Mouse (Mus musculus): ENCODE data around the gene Arsg.

DNA sequence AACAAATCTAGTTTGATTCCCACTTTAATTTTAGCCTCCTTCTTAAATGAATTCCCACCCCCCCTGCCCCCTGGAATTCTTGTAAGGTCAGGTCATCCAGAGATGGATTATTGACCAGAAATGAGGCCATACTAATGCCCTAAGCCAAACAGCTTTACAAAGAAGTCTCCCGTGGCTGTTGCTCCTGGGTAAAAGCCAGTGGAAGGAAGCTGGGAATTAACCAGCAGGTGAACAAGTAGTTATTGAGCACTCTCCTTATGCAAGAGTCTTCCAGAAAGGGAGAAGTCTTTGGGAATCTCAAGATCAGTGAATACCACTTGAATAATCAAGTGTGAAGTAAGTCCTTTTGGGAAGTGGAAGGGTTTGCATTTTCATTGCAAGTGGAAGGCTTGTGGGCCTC lies 13.9 kb downstream of the Arsg start:
- TF ChIP-seq POLR2A (IDR thresholded peaks at IDR 0.05; ENCODE audit: low read depth, low read length) (no peak), CTCF (IDR thresholded peaks at IDR 0.05; ENCODE audit: borderline replicate concordance, insufficient read depth, low read length) (no peak)

Measured in embryonic fibroblast, embryonic 13.5 days (primary cell).